In the genomic region with DNA sequence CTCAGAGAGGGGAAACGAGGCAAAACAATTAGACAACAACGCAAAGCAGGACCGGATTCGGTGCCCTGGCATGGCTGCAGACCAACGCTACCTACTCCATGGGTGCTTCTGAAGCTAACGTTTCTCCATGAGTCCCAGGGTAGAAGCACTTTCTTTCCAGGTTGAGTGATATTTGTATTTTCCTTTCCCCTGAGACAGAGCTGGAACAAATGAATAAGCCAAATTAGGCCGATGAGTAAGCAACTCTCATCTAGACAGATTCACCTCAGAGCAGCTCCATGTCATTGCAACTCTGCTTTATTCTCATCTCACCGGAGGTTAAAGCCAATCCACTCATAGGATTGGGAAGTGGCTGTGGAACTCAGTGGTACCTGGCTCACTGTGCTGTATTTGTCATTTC, we compare ENCODE assay signal across 30 mouse cellular contexts.
"Had no signal": no experiment of that assay in that cellular context is flagged by ENCODE, and none has a peak within 500 bp of the region (broad histone marks: within the 10 kb centered on the region; RNA-seq: fewer than 3 reads in every experiment).

No protein-coding gene starts in this region.

- DNase-seq: left cerebral cortex, postnatal 4 days; liver; liver, embryonic 13.5 days; liver, postnatal 0 days; lung, adult 18-20 months; lung, adult 2 months; lung, embryonic 14.5 days; lung, postnatal 10 days; lung, postnatal 14 days; lung, postnatal 4 days; midbrain, embryonic 14.5 days had no signal

- H3K4me2 ChIP-seq: limb, embryonic 12.5 days; limb, embryonic 13.5 days; limb, embryonic 15.5 days; liver, embryonic 11.5 days; liver, embryonic 12.5 days; liver, embryonic 13.5 days; liver, embryonic 15.5 days; lung, embryonic 14.5 days; lung, embryonic 15.5 days; midbrain, embryonic 11.5 days; midbrain, embryonic 12.5 days; midbrain, embryonic 13.5 days; midbrain, embryonic 15.5 days had no signal

- H3K9me3 ChIP-seq: limb, embryonic 10.5 days; limb, embryonic 12.5 days; limb, embryonic 13.5 days; limb, embryonic 15.5 days; liver, embryonic 12.5 days; liver, embryonic 13.5 days; liver, embryonic 15.5 days; lung, embryonic 15.5 days; midbrain, embryonic 10.5 days; midbrain, embryonic 12.5 days; midbrain, embryonic 13.5 days; midbrain, embryonic 15.5 days had no signal

- ATAC-seq: liver, embryonic 12.5 days; lung, postnatal 0 days; midbrain, embryonic 13.5 days; midbrain, embryonic 15.5 days; midbrain, embryonic 16.5 days had no signal

- H3K9ac ChIP-seq: limb, embryonic 12.5 days; limb, embryonic 13.5 days; limb, embryonic 15.5 days; liver, embryonic 12.5 days; liver, embryonic 13.5 days; liver, embryonic 14.5 days; liver, embryonic 15.5 days; liver, postnatal 0 days; lung, embryonic 14.5 days; lung, embryonic 15.5 days; midbrain, embryonic 12.5 days; midbrain, embryonic 13.5 days; midbrain, embryonic 15.5 days had no signal

- H3K4me3 ChIP-seq: limb, embryonic 10.5 days; limb, embryonic 12.5 days; limb, embryonic 13.5 days; limb, embryonic 15.5 days; liver, embryonic 12.5 days; liver, embryonic 13.5 days; liver, embryonic 15.5 days; lung, embryonic 15.5 days; megakaryocyte, embryonic 14.5 days; midbrain, embryonic 10.5 days; midbrain, embryonic 12.5 days; midbrain, embryonic 13.5 days; midbrain, embryonic 15.5 days; myocyte had no signal

- H3K27ac ChIP-seq: limb, embryonic 10.5 days; limb, embryonic 12.5 days; limb, embryonic 13.5 days; limb, embryonic 15.5 days; liver, embryonic 12.5 days; liver, embryonic 13.5 days; liver, embryonic 14.5 days; liver, embryonic 15.5 days; lung, embryonic 15.5 days; macrophage; midbrain, embryonic 10.5 days; midbrain, embryonic 12.5 days; midbrain, embryonic 13.5 days; midbrain, embryonic 15.5 days had no signal

- H3K27me3 ChIP-seq: limb, embryonic 12.5 days; limb, embryonic 13.5 days; limb, embryonic 15.5 days; liver, embryonic 13.5 days; lung, embryonic 15.5 days; megakaryocyte, embryonic 14.5 days; midbrain, embryonic 15.5 days had no signal

- H3K4me1 ChIP-seq: limb, embryonic 10.5 days; limb, embryonic 12.5 days; limb, embryonic 15.5 days; liver, embryonic 12.5 days; liver, embryonic 13.5 days; liver, embryonic 15.5 days; midbrain, embryonic 12.5 days had no signal

- H3K36me3 ChIP-seq: limb, embryonic 10.5 days; limb, embryonic 12.5 days; limb, embryonic 13.5 days; limb, embryonic 15.5 days; liver, embryonic 12.5 days; liver, embryonic 13.5 days; liver, embryonic 15.5 days; lung, embryonic 15.5 days; midbrain, embryonic 10.5 days; midbrain, embryonic 12.5 days; midbrain, embryonic 13.5 days; midbrain, embryonic 15.5 days had no signal
